Mouse (Mus musculus) testis, adult 2 months (tissue): ENCODE measurements around the gene Tbccd1.

ENCODE experiments used
- CTCF ChIP-seq: fragments of 200-500 bp; IDR thresholded peaks from 2 replicates; pipeline ENCODE4 v1.5.1; 2012; ENCODE audit warnings: low read depth, mild to moderate bottlenecking, inconsistent platforms, low read length, moderate library complexity; ENCODE audit not compliant: control insufficient read depth, insufficient read depth, insufficient replicate concordance
- POLR2A ChIP-seq: fragments of 200-500 bp; IDR thresholded peaks from 2 replicates; pipeline ENCODE4 v1.6.1; 2012; ENCODE audit warnings: low read depth, mild to moderate bottlenecking, inconsistent platforms, low read length, moderate library complexity; ENCODE audit not compliant: control insufficient read depth

- TF ChIP-seq CTCF (no peak), POLR2A (no peak)
These were observed 15.9 kb upstream of the Tbccd1 start for GRCm38 (mm10) chr16:22873369-22873768.
